Mouse (Mus musculus) intestine, embryonic 14.5 days (tissue): Measurements from ENCODE around the gene Gm8247. TPM values are rescaled to one million over a fixed set of nuclear protein-coding genes. Genes with fewer than 3 reads are reported as not detected.
"Not testable (repeated sequence)": the region's sequence is repeated elsewhere in the genome, so short reads cannot be mapped to it uniquely, and the experiment has no call there.

ENCODE experiments used
- ATAC-seq: fragments of 200-750 bp; cut with Nextera tagmentation; replicated peaks from 2 replicates; pipeline ENCODE4 v1.8.0; 2017; ENCODE audit warnings: low read depth, moderate number of reproducible peaks, moderate TSS enrichment, moderate library complexity; ENCODE audit not compliant: low FRiP score, low TSS enrichment
- DNase-seq: peaks from one replicate; pipeline ENCODE4 v3.0.0-alpha.2; 2018; ENCODE audit warnings: low spot score
- H3K27ac ChIP-seq: fragments of 300-500 bp; sonication (generic); 2 replicates; pipeline ENCODE4 v1.5.1; 2014; ENCODE audit warnings: low read depth, mild to moderate bottlenecking, control low read depth
- H3K27me3 ChIP-seq: fragments of 300-500 bp; sonication (generic); replicated peaks from 2 replicates; pipeline ENCODE4 v1.6.1; 2014; ENCODE audit warnings: low read length, control low read depth; ENCODE audit not compliant: control insufficient read depth, insufficient read depth
- H3K36me3 ChIP-seq: fragments of 300-500 bp; sonication (generic); 2 replicates; pipeline ENCODE4 v1.6.1; 2014; ENCODE audit warnings: low read length, control low read depth; ENCODE audit not compliant: control insufficient read depth, insufficient read depth
- H3K4me1 ChIP-seq: fragments of 300-500 bp; sonication (generic); replicated peaks from 2 replicates; pipeline ENCODE4 v1.6.1; 2014; ENCODE audit warnings: low read length, control low read depth, mixed read lengths; ENCODE audit not compliant: control insufficient read depth, insufficient read depth
- H3K4me2 ChIP-seq: fragments of 300-500 bp; sonication (generic); 2 replicates; pipeline ENCODE4 v1.6.1; 2014; ENCODE audit warnings: low read length
- H3K4me3 ChIP-seq: fragments of 300-500 bp; sonication (generic); 2 replicates; pipeline ENCODE4 v1.5.1; 2014; ENCODE audit warnings: low read depth, low read length, control low read depth, mixed read lengths
- H3K9ac ChIP-seq: fragments of 300-500 bp; sonication (generic); 2 replicates; pipeline ENCODE4 v1.6.1; 2014; ENCODE audit warnings: mild to moderate bottlenecking, low read length
- H3K9me3 ChIP-seq: fragments of 300-500 bp; sonication (generic); 2 replicates; pipeline ENCODE4 v1.6.1; 2016; ENCODE audit warnings: low read length, control low read depth; ENCODE audit not compliant: control insufficient read depth
- WGBS: fragments of 180-500 bp; shearing (Covaris S2); extraction: QIAGEN DNeasy Blood & Tissue Kit; methylation state at CpG from one replicate; pipeline ENCODE4 v1.1.7; 2014; 5-methylcytosine and 5-hydroxymethylcytosine counted together
- polyA plus RNA-seq: library from polyadenylated mRNA; unstranded; fragments of >200 nt; fragmentation: Nextera tagmentation; extraction: Ambion mirVana; gene quantifications from 2 replicates; pipeline ENCODE4 v1.2.1, GENCODE M21; 2014

Gm8247 gene
- not detected in 2 replicates for polyA plus RNA-seq

DNA sequence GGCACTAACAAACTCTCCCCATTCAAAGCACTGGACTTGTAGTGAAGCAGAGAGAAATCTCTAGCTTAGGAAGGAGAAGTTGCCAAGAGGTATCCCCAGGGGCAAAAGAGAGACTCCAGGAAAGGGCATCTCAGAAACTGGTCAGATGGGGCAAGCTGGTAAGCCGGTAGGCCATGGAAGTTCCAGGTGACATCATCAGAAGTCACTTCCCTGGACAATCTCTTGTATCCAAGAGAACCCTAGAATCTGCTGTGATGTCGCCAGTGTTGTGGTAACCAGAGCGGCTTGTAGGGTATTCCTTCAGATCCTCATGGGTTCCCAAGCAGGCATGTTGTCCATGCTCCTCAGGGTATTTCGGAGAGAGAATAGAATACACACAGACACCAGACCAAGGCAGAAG lies at the start of gene Gm8247:
Gene Gm8247 (plus strand): TSS at position 301 of the 400 bp plus-strand sequence.
- H3K4me2 ChIP-seq, H3K27ac ChIP-seq, H3K36me3 ChIP-seq, H3K4me1 ChIP-seq, DNase-seq, ATAC-seq, H3K27me3 ChIP-seq, H3K9ac ChIP-seq, H3K4me3 ChIP-seq, H3K9me3 ChIP-seq: not testable (repeated sequence)
- 89% methylated on average over 4 of the region's 4 CpGs for WGBS

DNA sequence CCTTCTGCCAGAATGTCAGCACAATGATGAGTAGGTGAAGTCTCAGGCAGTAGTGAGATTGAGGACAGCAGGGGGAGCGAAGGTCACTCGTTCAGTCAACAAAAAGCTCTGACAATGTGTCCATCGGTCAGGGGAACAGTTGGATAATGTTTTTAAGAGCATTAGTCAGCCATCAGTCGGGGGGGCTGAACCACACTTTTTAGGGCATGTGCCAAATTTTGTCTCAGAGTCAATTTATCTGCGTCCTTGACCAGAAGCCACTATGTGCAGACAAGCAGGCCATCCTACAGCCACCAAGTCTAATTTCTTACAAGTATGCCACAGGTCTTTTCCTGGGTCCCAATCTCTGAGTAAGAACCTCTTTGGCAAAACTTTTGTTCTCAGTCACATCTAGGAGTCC lies 35.0 kb upstream of the Gm8247 start:
- ATAC-seq, H3K4me2 ChIP-seq, H3K36me3 ChIP-seq, H3K4me1 ChIP-seq, H3K27me3 ChIP-seq, DNase-seq, H3K9me3 ChIP-seq, H3K4me3 ChIP-seq, H3K27ac ChIP-seq, H3K9ac ChIP-seq: not testable (repeated sequence)
- 64% methylated on average over 3 of the region's 5 CpGs for WGBS

DNA sequence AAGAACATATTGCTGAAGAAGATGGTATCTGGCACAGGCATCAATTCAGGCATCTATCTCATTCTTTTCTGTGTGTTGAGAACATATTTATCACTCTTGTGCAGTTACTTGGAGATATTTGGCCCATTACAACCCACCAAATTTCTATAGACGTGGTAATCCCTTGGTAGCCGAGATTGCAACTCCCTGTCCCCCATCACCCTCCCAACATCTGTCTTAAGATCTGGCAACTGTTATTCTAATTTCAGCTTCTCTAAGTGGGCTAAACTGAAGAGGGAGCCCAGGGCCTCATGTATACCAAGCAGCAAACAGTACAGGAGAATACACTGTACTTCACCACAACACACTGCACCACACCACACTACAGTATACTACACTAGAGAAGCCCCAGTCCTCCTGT lies 8.8 kb downstream of the Gm8247 start:
- not testable (repeated sequence) for H3K9ac ChIP-seq, H3K36me3 ChIP-seq, H3K27ac ChIP-seq, H3K27me3 ChIP-seq, DNase-seq, ATAC-seq, H3K4me1 ChIP-seq, H3K4me3 ChIP-seq, H3K9me3 ChIP-seq, H3K4me2 ChIP-seq
- WGBS: 82% methylated on average over 2 of the region's 2 CpGs

DNA sequence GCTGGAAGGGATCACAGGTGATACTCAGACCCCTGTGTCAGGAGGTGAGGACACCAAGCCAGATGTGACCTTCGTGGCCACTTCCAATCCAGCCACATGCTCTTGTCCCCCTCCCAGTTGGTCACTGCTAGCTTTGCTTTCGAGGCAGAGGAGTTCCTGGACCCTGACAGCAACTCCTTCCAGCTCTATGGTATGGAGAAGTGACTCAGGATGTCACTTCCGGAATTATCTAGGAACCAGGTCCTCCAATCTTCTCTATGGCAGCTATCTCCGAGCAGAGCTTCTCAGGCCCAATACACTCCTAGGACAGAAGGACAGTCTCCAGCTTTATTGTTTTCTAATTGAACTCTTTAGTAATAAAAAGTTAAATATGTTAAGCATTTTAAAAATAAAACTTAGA lies 44.8 kb downstream of the Gm8247 start, which contains the start of gene Gm5624:
Gene Gm5624 (minus strand): TSS at position 202 of the 400 bp plus-strand sequence.
- H3K36me3 ChIP-seq, DNase-seq, ATAC-seq, H3K9ac ChIP-seq, H3K9me3 ChIP-seq, H3K27me3 ChIP-seq, H3K4me2 ChIP-seq, H3K4me1 ChIP-seq, H3K4me3 ChIP-seq, H3K27ac ChIP-seq: not testable (repeated sequence)
- whole genome bisulfite sequencing: 82% methylated on average over 4 of the region's 4 CpGs

Other genes with a start within 250 kb of the Gm8247 start
- gene Gm5930, start 244.6 kb upstream of the Gm8247 start, polyA plus RNA-seq: not detected in 2 replicates
- not detected in 2 replicates for gene Gm8229, start 217.8 kb upstream of the Gm8247 start, polyA plus RNA-seq
- not detected in 2 replicates for gene Gm3371, start 172.5 kb upstream of the Gm8247 start, polyA plus RNA-seq
- not detected in 2 replicates for gene Gm8232, start 149.5 kb upstream of the Gm8247 start, polyA plus RNA-seq
- not detected in 2 replicates for gene BC061237, start 90.7 kb upstream of the Gm8247 start, polyA plus RNA-seq
- not detected in 2 replicates for gene Gm17093, start 64.9 kb upstream of the Gm8247 start, polyA plus RNA-seq
- gene Gm5624, start 44.8 kb downstream of the Gm8247 start, polyA plus RNA-seq: not detected in 2 replicates
- not detected in 2 replicates for gene Gm8257, start 123.3 kb downstream of the Gm8247 start, polyA plus RNA-seq
- gene Gm8267, start 167.2 kb downstream of the Gm8247 start, polyA plus RNA-seq: not detected in 2 replicates